Mouse (Mus musculus): ENCODE measurements around the gene Cdc45. TPM values are rescaled to one million over a fixed set of nuclear protein-coding genes. Genes with fewer than 3 reads are reported as not detected.

Gene Cdc45
- polyA plus RNA-seq, 1 experiment from 2014 or later, result 4.8 TPM

DNA sequence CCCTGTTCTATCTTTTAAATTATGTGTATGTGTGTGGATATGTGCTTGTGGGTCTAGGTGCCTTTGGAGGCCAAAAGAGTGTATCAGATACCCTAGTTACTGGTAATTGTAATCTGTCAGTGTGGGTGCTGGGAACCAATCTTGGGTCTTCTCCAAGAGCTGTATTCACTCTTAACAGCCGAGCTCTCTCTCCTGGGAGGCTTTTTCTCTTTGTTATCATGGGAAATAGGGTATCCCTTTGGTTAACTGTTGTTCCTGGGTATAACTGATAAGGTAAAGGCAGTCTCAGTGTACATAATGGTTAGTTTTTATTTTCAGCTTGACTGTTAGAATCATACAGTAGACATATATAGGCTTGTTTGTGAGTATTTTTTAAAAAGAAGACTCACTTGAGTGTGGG, 10.6 kb upstream of the Cdc45 start:
- Histone ChIP-seq H3K4me3 (ENCODE audit: low read depth, low read length) (no peak overlapping the region), H3K9me3 (ENCODE audit: low read length) (no peaks in the 10 kb centered on the region), H3K36me3 (ENCODE audit: insufficient read depth, low read length) (peaks cover 73% of the 10 kb centered on the region), H3K27ac (ENCODE audit: low read length) (no peak overlapping the region), H3K4me2 (replicated peaks; ENCODE audit: low read depth, low read length) (no peak overlapping the region), H3K27me3 (replicated peaks; ENCODE audit: insufficient read depth, low read length) (no peaks in the 10 kb centered on the region), H3K4me1 (ENCODE audit: insufficient read depth, low read depth, low read length) (no peaks in the 10 kb centered on the region), H3K9ac (replicated peaks; ENCODE audit: low read depth) (no peak overlapping the region)
- ATAC-seq, result no peak
- WGBS, result 75% methylated on average over 1 of the region's 1 CpGs
- no peak for DNase-seq (ENCODE audit: low spot score)
- TF ChIP-seq CTCF (IDR thresholded peaks at IDR 0.05) (no peak), EP300 (IDR thresholded peaks at IDR 0.05) (no peak)

DNA sequence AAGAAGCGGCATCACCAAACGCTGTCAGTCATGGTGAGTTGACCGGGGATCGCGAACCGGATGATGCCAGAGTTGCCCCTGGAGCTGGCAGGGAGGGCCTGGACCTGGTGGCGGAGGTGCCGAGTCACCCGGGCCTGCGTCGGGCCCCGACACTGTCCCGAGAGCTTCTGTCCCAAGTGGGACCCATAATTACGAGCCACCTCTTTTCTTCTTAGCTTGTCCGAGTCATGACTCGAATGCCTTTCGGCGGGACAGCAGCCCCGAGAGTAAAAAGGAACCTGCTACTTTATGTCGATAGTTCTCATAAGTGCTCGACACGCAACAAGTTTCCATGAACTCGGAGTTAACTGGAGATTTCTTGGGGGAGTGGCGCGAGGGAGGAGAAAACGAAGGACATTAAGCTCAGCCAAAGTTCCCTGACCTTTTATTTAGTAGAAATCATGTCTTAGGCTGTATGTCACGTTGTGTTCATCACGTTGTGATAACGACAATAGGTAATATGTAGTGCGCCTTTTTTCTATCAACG, 661 bp upstream of the Cdc45 start:
- H3K27ac ChIP-seq (ENCODE audit: low read length), result peak overlapping the region; percentile 89
- H3K9me3 ChIP-seq (ENCODE audit: low read length), result no peaks in the 10 kb centered on the region
- H3K9ac ChIP-seq (replicated peaks; ENCODE audit: low read depth), result peak overlapping the region; percentile 93
- H3K27me3 ChIP-seq (replicated peaks; ENCODE audit: insufficient read depth, low read length), result no peaks in the 10 kb centered on the region
- peak overlapping the region; percentile 84 for H3K4me3 ChIP-seq (ENCODE audit: low read depth, low read length)
- peaks cover 17% of the 10 kb centered on the region; the same call in 1 of the 2 replicates for H3K36me3 ChIP-seq (ENCODE audit: insufficient read depth, low read length)
- peak; percentile 27 for ATAC-seq
- peaks cover 3% of the 10 kb centered on the region; the same call in 1 of the 2 replicates for H3K4me1 ChIP-seq (ENCODE audit: insufficient read depth, low read depth, low read length)
- H3K4me2 ChIP-seq (replicated peaks; ENCODE audit: low read depth, low read length), result peak overlapping the region; percentile 62
- DNase-seq (ENCODE audit: low spot score), result no peak
- WGBS, result 2% methylated on average over 31 of the region's 31 CpGs
- no peak for TF ChIP-seq EP300 (IDR thresholded peaks at IDR 0.05)
- no peak for TF ChIP-seq CTCF (IDR thresholded peaks at IDR 0.05)

DNA sequence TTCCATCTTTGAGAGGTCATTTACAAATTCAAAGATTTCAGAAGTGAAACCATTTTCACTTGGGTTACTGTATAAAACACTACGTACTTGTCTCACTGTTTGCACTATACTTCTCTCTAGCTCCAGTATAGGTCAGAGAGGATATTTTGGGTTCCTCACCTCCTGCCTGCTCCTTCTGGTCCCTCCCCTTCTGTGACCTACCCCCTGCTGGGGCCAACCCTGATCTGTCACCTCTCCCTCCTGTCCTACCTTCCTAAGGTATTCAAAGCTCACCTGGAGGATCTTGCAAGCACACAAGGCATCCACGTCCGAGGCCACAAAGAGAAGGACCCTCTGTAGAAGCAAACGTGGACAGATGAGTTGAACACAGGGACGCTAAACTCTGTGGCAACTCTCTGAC, 755 bp downstream of the Cdc45 start:
- H3K9ac ChIP-seq (replicated peaks; ENCODE audit: low read depth), result no peak overlapping the region
- peak overlapping the region; percentile 84 for H3K4me3 ChIP-seq (ENCODE audit: low read depth, low read length)
- peaks cover 9% of the 10 kb centered on the region; the same call in 1 of the 2 replicates for H3K36me3 ChIP-seq (ENCODE audit: insufficient read depth, low read length)
- peaks cover 3% of the 10 kb centered on the region; the same call in 1 of the 2 replicates for H3K4me1 ChIP-seq (ENCODE audit: insufficient read depth, low read depth, low read length)
- H3K9me3 ChIP-seq (ENCODE audit: low read length), result no peaks in the 10 kb centered on the region
- DNase-seq (ENCODE audit: low spot score) (no peak), ATAC-seq (no peak)
- peak overlapping the region; percentile 62 for H3K4me2 ChIP-seq (replicated peaks; ENCODE audit: low read depth, low read length)
- WGBS, result 3% methylated on average over 5 of the region's 5 CpGs
- TF ChIP-seq CTCF (IDR thresholded peaks at IDR 0.05) (no peak), EP300 (IDR thresholded peaks at IDR 0.05) (no peak)
- no peak overlapping the region for H3K27ac ChIP-seq (ENCODE audit: low read length)
- no peaks in the 10 kb centered on the region for H3K27me3 ChIP-seq (replicated peaks; ENCODE audit: insufficient read depth, low read length)

DNA sequence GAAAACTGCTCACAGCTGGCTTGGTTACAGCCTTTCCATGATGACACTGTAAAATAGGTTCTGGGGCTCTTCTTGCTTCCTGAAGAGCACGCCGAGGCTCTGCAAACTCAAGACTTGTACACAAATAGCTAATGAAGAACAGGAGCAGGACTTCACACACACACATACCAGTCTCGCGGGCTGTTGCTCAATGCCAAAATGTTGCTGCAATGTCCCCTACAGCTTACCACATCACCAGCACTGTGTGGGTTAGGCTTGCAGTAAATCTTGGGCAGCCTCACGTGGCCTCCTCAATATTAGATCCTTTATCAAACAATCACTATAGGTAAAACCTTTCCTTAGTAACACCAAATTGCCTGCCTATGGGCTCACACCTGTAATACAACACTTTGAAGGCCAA, 2.8 kb downstream of the Cdc45 start:
- Histone ChIP-seq H3K36me3 (ENCODE audit: insufficient read depth, low read length) (no peaks in the 10 kb centered on the region), H3K27ac (ENCODE audit: low read length) (no peak overlapping the region)

DNA sequence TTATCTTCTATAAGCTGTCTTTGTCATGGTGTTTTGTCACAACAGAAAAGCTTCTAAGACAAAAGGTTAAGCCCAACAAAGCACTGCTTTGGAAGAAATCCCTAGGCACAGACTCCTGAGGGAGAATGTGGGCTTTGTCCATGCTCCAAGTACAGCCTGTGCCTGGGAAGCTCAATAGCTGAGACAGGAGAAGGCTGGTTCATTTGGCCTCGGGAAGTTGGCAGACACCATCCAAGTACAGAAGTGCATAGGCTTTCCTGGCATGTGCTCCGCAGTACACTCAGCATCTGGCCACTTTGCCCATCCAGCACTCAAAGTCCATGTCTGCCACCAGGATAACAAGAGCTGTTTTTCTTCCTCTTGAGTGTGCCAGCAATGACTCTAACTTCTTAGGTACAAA, 6.0 kb downstream of the Cdc45 start:
- no peaks in the 10 kb centered on the region for H3K9me3 ChIP-seq (ENCODE audit: low read length)
- H3K36me3 ChIP-seq (ENCODE audit: insufficient read depth, low read length), result 0 out of 2 replicates have a peak, but pooled peaks cover 2% of the 10 kb centered on the region
- ATAC-seq, result no peak
- no peak for DNase-seq (ENCODE audit: low spot score)
- WGBS, result 92% methylated on average over 2 of the region's 2 CpGs
- no peak overlapping the region for H3K27ac ChIP-seq (ENCODE audit: low read length)
- H3K27me3 ChIP-seq (replicated peaks; ENCODE audit: insufficient read depth, low read length), result no peaks in the 10 kb centered on the region
- TF ChIP-seq EP300 (IDR thresholded peaks at IDR 0.05) (no peak), CTCF (IDR thresholded peaks at IDR 0.05) (no peak)
- no peak overlapping the region for H3K4me2 ChIP-seq (replicated peaks; ENCODE audit: low read depth, low read length)
- no peak overlapping the region for H3K4me3 ChIP-seq (ENCODE audit: low read depth, low read length)
- H3K4me1 ChIP-seq (ENCODE audit: insufficient read depth, low read depth, low read length), result no peaks in the 10 kb centered on the region
- no peak overlapping the region for H3K9ac ChIP-seq (replicated peaks; ENCODE audit: low read depth)

More for the DNA sequence above, 2.8 kb downstream of the Cdc45 start:
- Histone ChIP-seq H3K4me1 (ENCODE audit: insufficient read depth, low read depth, low read length) (peaks cover 3% of the 10 kb centered on the region; the same call in 1 of the 2 replicates), H3K9ac (replicated peaks; ENCODE audit: low read depth) (no peak overlapping the region), H3K9me3 (ENCODE audit: low read length) (no peaks in the 10 kb centered on the region), H3K4me2 (replicated peaks; ENCODE audit: low read depth, low read length) (no peak overlapping the region), H3K4me3 (ENCODE audit: low read depth, low read length) (no peak overlapping the region), H3K27me3 (replicated peaks; ENCODE audit: insufficient read depth, low read length) (no peaks in the 10 kb centered on the region)
- no peak for TF ChIP-seq EP300 (IDR thresholded peaks at IDR 0.05)
- no peak for TF ChIP-seq CTCF (IDR thresholded peaks at IDR 0.05)
- WGBS, result 77% methylated on average over 5 of the region's 5 CpGs
- DNase-seq (ENCODE audit: low spot score) (peak; percentile 62), ATAC-seq (no peak)

DNA sequence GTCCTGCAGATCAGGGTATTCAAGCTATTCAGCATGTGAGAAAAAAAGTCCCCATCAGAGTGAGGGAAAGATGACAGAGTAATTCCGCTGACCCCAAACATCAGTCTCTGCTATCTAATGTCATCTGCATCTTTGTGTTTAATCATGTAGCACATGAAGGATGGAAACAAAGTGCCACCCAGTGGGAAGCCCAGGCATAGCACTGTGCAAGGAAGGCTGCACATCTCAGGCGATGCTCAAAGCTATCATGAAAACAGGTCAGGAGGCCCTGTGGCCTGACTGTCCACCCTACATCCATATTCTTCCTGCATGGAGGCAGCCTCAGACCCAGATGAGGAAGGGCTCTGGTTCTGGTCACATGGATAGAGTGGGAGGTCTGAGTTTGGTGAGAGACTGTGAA, 12.9 kb downstream of the Cdc45 start:
- peak; percentile 49 for DNase-seq (ENCODE audit: low spot score)
- Histone ChIP-seq H3K4me3 (ENCODE audit: low read depth, low read length) (no peak overlapping the region), H3K4me1 (ENCODE audit: insufficient read depth, low read depth, low read length) (no peaks in the 10 kb centered on the region), H3K4me2 (replicated peaks; ENCODE audit: low read depth, low read length) (no peak overlapping the region), H3K27ac (ENCODE audit: low read length) (no peak overlapping the region), H3K36me3 (ENCODE audit: insufficient read depth, low read length) (0 out of 2 replicates have a peak, but pooled peaks cover 3% of the 10 kb centered on the region), H3K27me3 (replicated peaks; ENCODE audit: insufficient read depth, low read length) (no peaks in the 10 kb centered on the region), H3K9ac (replicated peaks; ENCODE audit: low read depth) (no peak overlapping the region), H3K9me3 (ENCODE audit: low read length) (no peaks in the 10 kb centered on the region)
- 65% methylated on average over 2 of the region's 2 CpGs for WGBS
- peak; percentile 59; the same call in 1 of the 2 replicates for ATAC-seq
- TF ChIP-seq EP300 (IDR thresholded peaks at IDR 0.05) (no peak), CTCF (IDR thresholded peaks at IDR 0.05) (peak; percentile 91)
